Mouse (Mus musculus): Measurements from ENCODE around the gene Ccr9.

- TF ChIP-seq CTCF (IDR thresholded peaks at IDR 0.05; ENCODE audit: borderline replicate concordance, control insufficient read depth, extremely low read depth, insufficient read depth, low read length, poor library complexity): peak; percentile 6; the same call in 1 of the 2 replicates
- TF ChIP-seq POLR2A (IDR thresholded peaks at IDR 0.05; ENCODE audit: control insufficient read depth, extremely low read depth, insufficient read depth, low read length, poor library complexity): peak; percentile 72
These were observed 39.2 kb downstream of the Ccr9 start, which contains the start of gene Lztfl1 for GRCm38 (mm10) chr9:123717186-123718008.

Measured in thymus, adult 2 months (tissue).